Mouse (Mus musculus): ENCODE measurements around the gene Psmd1. TPM values are rescaled to one million over a fixed set of nuclear protein-coding genes. Genes with fewer than 3 reads are reported as not detected.

Psmd1 gene
- polyA plus RNA-seq, 1 experiment = 72.1 TPM

DNA sequence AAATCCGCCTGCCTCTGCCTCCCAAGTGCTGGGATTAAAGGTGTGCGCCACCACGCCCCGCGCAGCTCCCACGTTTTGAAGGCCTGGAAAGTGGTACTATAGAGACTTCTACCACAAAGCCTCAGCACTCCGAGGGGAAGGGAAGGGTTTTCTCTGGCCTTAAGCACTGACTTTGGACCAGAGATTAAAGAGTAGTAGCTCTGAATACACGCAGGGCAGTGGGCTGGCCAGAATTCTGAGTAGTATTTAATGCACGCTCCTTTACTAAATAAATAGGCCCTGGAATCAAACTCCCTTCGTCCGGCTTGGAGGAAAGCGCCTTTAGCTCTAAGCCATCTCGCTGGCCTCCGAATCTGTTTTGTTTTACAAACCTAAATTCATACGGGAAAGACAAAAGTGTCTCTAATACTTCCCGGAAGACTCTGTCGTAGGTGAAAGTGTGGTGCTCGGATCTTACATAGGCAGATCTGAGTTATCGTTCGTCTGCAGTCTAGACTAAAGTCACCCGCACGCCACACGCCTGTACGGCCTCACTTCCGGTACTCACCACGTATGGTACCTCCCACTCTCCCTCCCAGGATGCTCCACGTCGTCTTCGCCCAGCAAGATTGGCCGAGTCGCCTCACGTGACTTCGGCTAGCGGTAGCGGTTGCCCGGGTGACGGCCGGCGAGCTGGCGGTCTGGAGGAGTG, 90.1 kb downstream of the Psmd1 start, which contains the start of gene Armc9:
TSS of gene Armc9 (plus strand) at position 648 of the 691 bp plus-strand sequence.
- TF ChIP-seq POLR2A (IDR thresholded peaks at IDR 0.05; ENCODE audit: extremely low read depth, insufficient read depth, low read length) (peak; percentile 98), CTCF (IDR thresholded peaks at IDR 0.05; ENCODE audit: extremely low read depth, insufficient read depth, low read length) (no peak)
- peak within 1 kb of the TSS; percentile 44 for H3K4me3 ChIP-seq (ENCODE audit: insufficient read depth, low read length)
- H3K4me1 ChIP-seq (ENCODE audit: control insufficient read depth, insufficient read depth, low read length) = peaks cover 6% of the 10 kb centered on the region
- no peak within 1 kb of the TSS for H3K27ac ChIP-seq (ENCODE audit: insufficient read depth, low read length)

DNA sequence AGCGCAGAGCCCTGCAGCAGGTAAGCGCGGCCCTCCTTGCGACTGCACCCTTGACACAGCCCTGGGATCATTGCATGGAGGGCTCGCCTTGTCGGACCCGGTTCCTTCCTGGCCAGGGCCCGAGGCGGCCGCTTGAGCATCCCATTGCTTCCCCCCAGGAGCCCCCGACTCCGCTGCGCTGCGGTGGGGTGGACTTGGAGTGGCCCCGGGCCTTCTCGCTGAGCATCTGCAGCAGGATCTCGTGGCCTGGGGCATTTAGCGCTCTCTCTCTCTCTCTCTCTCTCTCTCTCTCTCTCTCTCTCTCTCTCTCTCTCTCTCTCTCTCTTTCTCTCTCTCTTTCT, 90.6 kb downstream of the Psmd1 start:
- no peak overlapping the region for H3K27ac ChIP-seq (ENCODE audit: insufficient read depth, low read length)
- TF ChIP-seq POLR2A (IDR thresholded peaks at IDR 0.05; ENCODE audit: extremely low read depth, insufficient read depth, low read length) (no peak), CTCF (IDR thresholded peaks at IDR 0.05; ENCODE audit: extremely low read depth, insufficient read depth, low read length) (no peak)
- H3K4me3 ChIP-seq (ENCODE audit: insufficient read depth, low read length) = peak overlapping the region; percentile 44
- H3K4me1 ChIP-seq (ENCODE audit: control insufficient read depth, insufficient read depth, low read length) = peaks cover 6% of the 10 kb centered on the region

DNA sequence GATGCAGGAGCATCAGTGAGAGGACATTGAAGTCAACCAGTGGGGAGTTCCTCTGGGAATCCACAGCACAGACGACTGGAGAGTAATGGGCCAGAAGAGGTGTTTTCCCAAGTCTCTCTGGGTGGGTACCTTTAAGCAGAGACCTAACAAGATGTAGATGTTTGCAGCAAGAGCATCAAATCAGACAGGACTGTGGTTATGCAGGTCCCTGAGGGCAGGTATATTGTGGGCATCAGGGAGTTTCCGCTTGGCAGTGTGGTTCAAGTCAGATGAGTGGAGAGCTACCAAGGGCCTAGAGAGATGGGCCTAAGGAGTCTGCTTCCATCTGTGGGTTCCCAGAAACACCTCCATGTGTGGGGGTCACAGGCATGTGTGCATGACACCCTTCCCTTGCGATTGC, 91.9 kb downstream of the Psmd1 start:
- H3K4me3 ChIP-seq (ENCODE audit: insufficient read depth, low read length) = no peak overlapping the region
- no peak overlapping the region for H3K27ac ChIP-seq (ENCODE audit: insufficient read depth, low read length)
- no peak for TF ChIP-seq POLR2A (IDR thresholded peaks at IDR 0.05; ENCODE audit: extremely low read depth, insufficient read depth, low read length)
- no peak for TF ChIP-seq CTCF (IDR thresholded peaks at IDR 0.05; ENCODE audit: extremely low read depth, insufficient read depth, low read length)
- H3K4me1 ChIP-seq (ENCODE audit: control insufficient read depth, insufficient read depth, low read length) = peaks cover 6% of the 10 kb centered on the region

DNA sequence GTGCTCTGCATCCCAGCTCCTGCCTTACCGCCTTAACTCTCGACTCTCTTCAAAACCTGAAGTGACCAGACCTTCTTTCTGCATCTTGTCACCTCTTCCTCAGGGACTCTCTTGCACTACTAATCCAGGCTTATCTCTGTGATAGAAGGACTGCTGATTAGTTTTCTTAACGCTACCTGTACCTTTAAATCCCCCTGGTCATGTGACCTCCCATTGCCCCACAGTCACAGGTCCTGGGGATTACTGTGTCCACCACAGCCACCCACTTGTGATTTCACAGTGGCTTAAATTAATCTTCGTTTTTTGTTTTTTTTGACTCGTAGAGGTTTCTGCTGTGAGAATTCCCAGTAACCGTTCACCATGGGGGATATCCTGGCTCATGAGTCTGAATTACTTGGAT, 92.4 kb downstream of the Psmd1 start:
- H3K4me3 ChIP-seq (ENCODE audit: insufficient read depth, low read length) = no peak overlapping the region
- no peak overlapping the region for H3K27ac ChIP-seq (ENCODE audit: insufficient read depth, low read length)
- peaks cover 6% of the 10 kb centered on the region for H3K4me1 ChIP-seq (ENCODE audit: control insufficient read depth, insufficient read depth, low read length)
- TF ChIP-seq POLR2A (IDR thresholded peaks at IDR 0.05; ENCODE audit: extremely low read depth, insufficient read depth, low read length) (no peak), CTCF (IDR thresholded peaks at IDR 0.05; ENCODE audit: extremely low read depth, insufficient read depth, low read length) (no peak)

DNA sequence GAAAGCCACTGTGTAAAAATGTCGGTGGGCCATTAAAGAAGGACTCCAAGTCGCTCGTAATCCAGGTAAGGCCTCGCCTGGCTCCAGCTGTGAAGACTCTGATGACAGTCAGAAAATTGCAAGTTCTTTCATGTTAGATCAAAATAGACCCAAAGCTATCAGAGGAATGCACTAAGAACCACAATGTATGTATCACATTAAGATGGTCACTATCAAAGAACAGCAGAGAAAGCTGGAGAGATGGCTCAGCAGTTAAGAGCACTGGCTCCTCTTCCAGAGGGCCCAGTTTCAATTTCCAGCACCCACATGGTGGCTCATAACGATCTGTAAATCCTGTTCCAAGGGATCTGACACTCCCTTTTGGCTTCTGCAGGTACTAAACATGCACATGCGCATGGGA, 95.9 kb downstream of the Psmd1 start:
- Histone ChIP-seq H3K4me1 (ENCODE audit: control insufficient read depth, insufficient read depth, low read length) (peaks cover 6% of the 10 kb centered on the region), H3K27ac (ENCODE audit: insufficient read depth, low read length) (no peak overlapping the region), H3K4me3 (ENCODE audit: insufficient read depth, low read length) (no peak overlapping the region)
- TF ChIP-seq POLR2A (IDR thresholded peaks at IDR 0.05; ENCODE audit: extremely low read depth, insufficient read depth, low read length) = no peak
- TF ChIP-seq CTCF (IDR thresholded peaks at IDR 0.05; ENCODE audit: extremely low read depth, insufficient read depth, low read length) = no peak

DNA sequence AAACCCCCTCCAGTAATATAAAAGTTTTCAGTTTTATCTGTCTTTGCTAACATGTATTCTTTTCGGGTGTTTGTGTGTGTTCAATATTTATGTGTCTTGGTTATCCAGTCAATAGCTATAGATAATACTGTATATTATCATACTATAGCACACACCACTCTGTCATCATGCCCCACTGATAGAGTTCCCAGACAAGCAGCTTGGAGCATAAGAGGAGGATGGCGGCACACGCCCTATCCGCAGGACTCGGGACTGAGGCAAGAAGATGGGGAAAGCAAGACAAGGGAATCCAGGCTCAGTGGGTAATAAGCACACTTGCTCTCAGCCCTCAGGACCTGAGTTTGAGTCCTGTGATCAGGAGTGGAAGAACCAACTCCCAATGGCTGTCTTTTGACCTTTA, 96.3 kb downstream of the Psmd1 start:
- Histone ChIP-seq H3K4me1 (ENCODE audit: control insufficient read depth, insufficient read depth, low read length) (peaks cover 3% of the 10 kb centered on the region), H3K27ac (ENCODE audit: insufficient read depth, low read length) (no peak overlapping the region), H3K4me3 (ENCODE audit: insufficient read depth, low read length) (no peak overlapping the region)
- TF ChIP-seq CTCF (IDR thresholded peaks at IDR 0.05; ENCODE audit: extremely low read depth, insufficient read depth, low read length) = no peak
- TF ChIP-seq POLR2A (IDR thresholded peaks at IDR 0.05; ENCODE audit: extremely low read depth, insufficient read depth, low read length) = no peak

DNA sequence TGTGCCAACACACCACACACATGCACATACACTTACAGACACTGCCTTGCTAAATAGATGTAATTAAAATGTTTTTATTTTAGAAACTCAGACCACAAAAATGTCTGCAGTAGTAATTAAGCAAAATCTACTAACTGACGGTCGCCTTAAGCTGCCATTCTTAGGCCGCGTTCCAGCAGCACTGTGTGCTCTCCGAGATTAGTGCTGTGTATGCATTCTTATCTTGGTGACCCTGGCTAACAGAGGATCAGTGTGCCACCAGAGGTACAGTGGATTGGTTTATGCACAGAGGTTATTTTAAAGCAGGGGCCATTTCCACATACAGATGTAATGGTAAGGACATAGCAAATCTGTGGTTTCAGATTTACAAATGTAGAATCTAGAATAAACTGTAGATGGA, 96.9 kb downstream of the Psmd1 start:
- Histone ChIP-seq H3K4me1 (ENCODE audit: control insufficient read depth, insufficient read depth, low read length) (no peaks in the 10 kb centered on the region; the same call in 1 of the 2 replicates), H3K27ac (ENCODE audit: insufficient read depth, low read length) (no peak overlapping the region), H3K4me3 (ENCODE audit: insufficient read depth, low read length) (no peak overlapping the region)
- no peak for TF ChIP-seq CTCF (IDR thresholded peaks at IDR 0.05; ENCODE audit: extremely low read depth, insufficient read depth, low read length)
- no peak for TF ChIP-seq POLR2A (IDR thresholded peaks at IDR 0.05; ENCODE audit: extremely low read depth, insufficient read depth, low read length)

DNA sequence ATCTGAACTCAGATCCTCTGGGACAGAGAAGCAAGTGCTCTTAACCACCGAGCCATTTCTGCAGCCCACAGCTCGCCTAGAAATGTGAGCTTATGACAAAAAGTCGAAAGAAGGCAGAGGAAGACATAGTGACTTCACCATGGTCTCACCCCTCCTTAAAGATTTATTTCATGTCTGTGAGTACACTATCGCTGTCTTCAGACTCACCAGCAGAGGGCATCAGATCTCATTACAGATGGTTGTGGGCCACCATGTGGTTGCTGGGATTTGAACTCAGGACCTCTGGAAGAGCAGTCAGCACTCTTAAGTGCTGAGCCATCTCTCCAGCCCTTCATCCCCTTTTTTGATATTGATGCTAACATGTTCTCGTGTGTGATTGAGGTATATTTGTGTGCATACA, 110.4 kb downstream of the Psmd1 start:
- H3K27ac ChIP-seq (ENCODE audit: insufficient read depth, low read length) = no peak overlapping the region
- no peaks in the 10 kb centered on the region for H3K4me1 ChIP-seq (ENCODE audit: control insufficient read depth, insufficient read depth, low read length)
- TF ChIP-seq CTCF (IDR thresholded peaks at IDR 0.05; ENCODE audit: extremely low read depth, insufficient read depth, low read length) (0 out of 2 replicates have a peak, but pooled peaks have one; percentile 8), POLR2A (IDR thresholded peaks at IDR 0.05; ENCODE audit: extremely low read depth, insufficient read depth, low read length) (no peak)
- no peak overlapping the region for H3K4me3 ChIP-seq (ENCODE audit: insufficient read depth, low read length)

DNA sequence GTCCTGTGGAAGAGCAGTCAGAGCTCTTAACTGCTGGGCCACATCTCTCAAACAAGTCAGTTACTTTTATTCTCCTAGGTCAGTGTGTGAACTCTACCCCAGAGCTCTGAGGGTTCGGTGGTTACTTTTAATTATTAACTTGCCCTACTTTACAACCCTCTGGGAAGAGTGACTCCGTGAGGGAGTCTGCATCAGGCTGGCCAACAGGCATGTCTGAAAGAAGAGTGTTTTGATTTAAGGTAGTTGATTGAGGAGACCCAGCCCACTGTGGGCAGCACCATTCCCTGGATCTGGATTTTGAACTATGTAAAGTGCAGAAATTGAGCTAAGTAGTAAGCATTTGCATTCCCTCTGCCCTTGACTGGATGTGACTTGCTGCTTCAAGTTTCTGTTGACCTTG, 111.9 kb downstream of the Psmd1 start:
- H3K4me3 ChIP-seq (ENCODE audit: insufficient read depth, low read length) = no peak overlapping the region
- no peaks in the 10 kb centered on the region for H3K4me1 ChIP-seq (ENCODE audit: control insufficient read depth, insufficient read depth, low read length)
- TF ChIP-seq CTCF (IDR thresholded peaks at IDR 0.05; ENCODE audit: extremely low read depth, insufficient read depth, low read length) = no peak
- no peak for TF ChIP-seq POLR2A (IDR thresholded peaks at IDR 0.05; ENCODE audit: extremely low read depth, insufficient read depth, low read length)
- H3K27ac ChIP-seq (ENCODE audit: insufficient read depth, low read length) = no peak overlapping the region

DNA sequence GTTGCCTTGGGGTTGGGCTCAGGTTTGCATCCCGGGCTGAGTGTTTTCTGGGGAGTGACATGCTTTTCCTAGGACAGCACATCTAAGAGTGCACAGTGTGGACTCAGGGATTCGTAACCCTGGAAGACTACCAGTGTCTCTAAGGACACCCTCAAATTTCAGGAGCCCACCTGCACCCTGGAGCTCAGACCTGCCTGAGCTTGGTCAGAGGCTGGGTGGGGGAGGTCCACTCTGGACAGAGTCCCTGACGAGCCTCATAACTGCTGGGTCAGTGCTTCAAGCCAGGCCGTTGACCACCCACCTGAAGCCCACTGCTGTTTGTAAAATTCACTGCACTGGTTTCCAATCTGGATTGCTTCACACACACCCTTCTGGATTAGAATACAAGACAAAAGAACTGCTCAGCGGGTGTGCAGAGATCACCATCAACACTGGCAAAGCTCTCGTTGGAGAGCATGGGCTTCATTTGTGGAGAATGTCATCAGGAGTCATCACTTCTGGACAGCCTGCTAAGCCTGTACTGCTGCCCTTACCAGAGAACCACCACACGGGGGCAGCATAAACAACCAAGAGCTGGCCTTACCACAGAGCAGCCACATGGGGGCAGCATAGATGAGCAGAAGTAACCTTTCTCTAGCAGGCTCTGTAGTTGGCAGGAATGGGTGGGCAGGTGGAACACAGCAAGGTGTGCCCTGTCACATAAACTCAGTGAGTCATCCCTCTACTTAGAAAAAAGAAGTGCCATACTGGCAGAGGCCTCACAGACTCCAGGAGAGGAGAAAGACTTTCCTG, 114.5 kb downstream of the Psmd1 start:
- no peak overlapping the region for H3K27ac ChIP-seq (ENCODE audit: insufficient read depth, low read length)
- TF ChIP-seq CTCF (IDR thresholded peaks at IDR 0.05; ENCODE audit: extremely low read depth, insufficient read depth, low read length) (peak; percentile 100), POLR2A (IDR thresholded peaks at IDR 0.05; ENCODE audit: extremely low read depth, insufficient read depth, low read length) (no peak)
- no peak overlapping the region for H3K4me3 ChIP-seq (ENCODE audit: insufficient read depth, low read length)
- H3K4me1 ChIP-seq (ENCODE audit: control insufficient read depth, insufficient read depth, low read length) = no peaks in the 10 kb centered on the region
